Mouse (Mus musculus): ENCODE results near the gene Ano7.
"Not testable (repeated sequence)": the region's sequence is repeated elsewhere in the genome, so short reads cannot be mapped to it uniquely, and the experiment has no call there.

Ano7 gene

GRCm38 (mm10) chr1:93450118-93450517 lies 76.4 kb downstream of the Ano7 start:
- not testable (repeated sequence) for DNase-seq (ENCODE audit: low spot score)

- no peak for DNase-seq (ENCODE audit: low spot score)
Measured at GRCm38 (mm10) chr1:93453721-93454255, 80.1 kb downstream of the Ano7 start.

Data from spleen, adult 12 weeks (tissue).